Comparison of ENCODE assay signal across 22 mouse cellular contexts in the genomic region with DNA sequence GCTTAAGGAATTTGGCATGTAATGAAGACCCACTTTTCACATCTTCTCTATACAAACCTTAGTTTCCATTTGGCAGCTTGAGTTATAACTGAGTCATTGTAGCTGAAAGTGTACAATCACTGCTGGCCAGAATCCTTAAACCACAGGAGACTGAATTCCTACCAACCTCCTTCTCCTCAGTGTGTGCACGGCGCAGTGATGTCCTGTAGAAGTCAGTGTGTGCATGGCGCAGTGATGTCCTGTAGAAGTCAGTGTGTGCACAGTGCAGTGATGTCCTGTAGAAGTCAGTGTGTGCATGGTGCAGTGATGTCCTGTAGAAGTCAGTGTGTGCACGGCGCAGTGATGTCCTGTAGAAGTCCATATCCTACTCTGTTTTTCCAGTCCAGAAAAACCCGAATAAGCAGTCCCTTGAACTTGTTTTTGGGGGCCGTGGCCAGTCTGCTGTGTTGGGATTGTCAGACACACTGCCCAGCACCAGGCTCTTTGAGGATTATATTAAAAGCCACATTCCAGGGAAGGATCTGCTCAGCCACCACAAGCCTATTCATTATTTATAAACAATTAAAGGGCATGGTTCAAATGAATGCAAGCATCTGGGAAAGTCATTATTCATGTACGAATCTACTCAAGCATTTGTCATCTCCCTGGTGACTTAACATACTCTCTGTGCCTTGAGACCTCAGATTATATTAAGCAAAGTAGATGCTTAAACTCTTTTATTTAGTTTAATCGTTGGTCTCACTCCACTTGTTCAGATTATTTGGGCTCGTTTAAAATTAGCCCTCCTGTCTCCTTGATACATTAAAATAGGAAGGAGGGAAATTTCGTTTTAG.
A peak's percentile ranks its signal among the peaks of the same experiment; 100 is the strongest.
DNase-seq lines count a peak whose midpoint lies in the region; ATAC-seq lines count a peak whose summit lies in the region.
"Had no signal": no experiment of that assay in that cellular context is flagged by ENCODE, and none has a peak within 500 bp of the region (broad histone marks: within the 10 kb centered on the region; RNA-seq: fewer than 3 reads in every experiment).

No protein-coding gene starts in this region.

- H3K9me3 ChIP-seq in heart, embryonic 10.5 days = no peaks in the 10 kb centered on the region
- H3K9me3 ChIP-seq in neural tube, embryonic 12.5 days = no peaks in the 10 kb centered on the region

- no peaks in the 10 kb centered on the region for H3K4me1 ChIP-seq in heart, embryonic 10.5 days
- peaks cover 9% of the 10 kb centered on the region; the same call in 1 of the 2 replicates for H3K4me1 ChIP-seq in neural tube, embryonic 12.5 days

- no peaks in the 10 kb centered on the region for H3K27me3 ChIP-seq in heart, embryonic 10.5 days (ENCODE audit: insufficient read depth, poor library complexity, severe bottlenecking)
- H3K27me3 ChIP-seq in neural tube, embryonic 12.5 days (replicated peaks) = no peaks in the 10 kb centered on the region

- no peak overlapping the region for H3K4me3 ChIP-seq in heart, embryonic 10.5 days
- no peak overlapping the region for H3K4me3 ChIP-seq in neural tube, embryonic 12.5 days
- H3K4me3 ChIP-seq: left cerebral cortex, adult 2 months had no signal

- intact Hi-C loops in heart, postnatal 25 days (cut with DNase I) = no loop called here

- peak; percentile 43 for DNase-seq in heart, embryonic 10.5 days (ENCODE audit: low spot score)
- no peak for DNase-seq in heart, postnatal 25 days (ENCODE audit: low spot score)
- no peak for DNase-seq in neural tube, embryonic 10.5 days (ENCODE audit: extremely low spot score, low spot score)
- DNase-seq in mesoderm, embryonic 11.5 days (ENCODE audit: low read depth, low spot score) = peak; percentile 18
- DNase-seq in frontal cortex, postnatal 14 days (ENCODE audit: low spot score in 2 of 2) = no peak
- no peak for DNase-seq in layer of hippocampus, postnatal 36 days
- DNase-seq: adrenal gland, adult 2 months; B cell, adult 2 months; cerebellum, adult 9-10 months; forebrain, postnatal 0 days; heart, postnatal 10 days; kidney, adult 2 months; kidney, postnatal 14 days; left cerebral cortex, postnatal 4 days; liver; liver, postnatal 0 days; lung, postnatal 10 days; thymus, postnatal 36 days had no signal

- peak; percentile 44; the same call in 1 of the 2 replicates for ATAC-seq in neural tube, embryonic 12.5 days (ENCODE audit: low FRiP score, low read depth)
- ATAC-seq: forebrain, postnatal 0 days; inflammation-experienced regulatory T-cells, adult 6 months; liver, postnatal 0 days had no signal

- H3K27ac ChIP-seq in heart, embryonic 10.5 days = no peak overlapping the region
- H3K27ac ChIP-seq in neural tube, embryonic 12.5 days = no peak overlapping the region
- H3K27ac ChIP-seq: left cerebral cortex, adult 2 months had no signal

- WGBS in heart, embryonic 10.5 days = 87% methylated on average over 11 of the region's 11 CpGs
- WGBS in neural tube, embryonic 12.5 days = 75% methylated on average over 11 of the region's 11 CpGs

- H3K9ac ChIP-seq in neural tube, embryonic 12.5 days = no peak overlapping the region
- H3K9ac ChIP-seq: forebrain, postnatal 0 days; liver, postnatal 0 days had no signal

- no peak overlapping the region for H3K4me2 ChIP-seq in neural tube, embryonic 12.5 days (replicated peaks)
- H3K4me2 ChIP-seq: heart, embryonic 11.5 days had no signal

- no peaks in the 10 kb centered on the region for H3K36me3 ChIP-seq in heart, embryonic 10.5 days
- H3K36me3 ChIP-seq in neural tube, embryonic 12.5 days = no peaks in the 10 kb centered on the region

Comparison
In these comparisons a context has a peak if more than half of its experiments do, and no peak if none do; other contexts are left out.
1. DNase-seq: peak in heart, embryonic 10.5 days (single experiment) and mesoderm, embryonic 11.5 days (single experiment); none in heart, postnatal 25 days (single experiment), neural tube, embryonic 10.5 days (single experiment), frontal cortex, postnatal 14 days (0 of 2) and layer of hippocampus, postnatal 36 days (0 of 2).